In genomic region chr2:3692833-3693232, GRCm38 (mm10) we compare ENCODE assay signal across 29 mouse cellular contexts.
"Had no signal": no experiment of that assay in that cellular context is flagged by ENCODE, and none has a peak within 500 bp of the region (broad histone marks: within the 10 kb centered on the region; RNA-seq: fewer than 3 reads in every experiment).

No protein-coding gene starts in this region.

- H3K4me1 ChIP-seq: embryonic facial prominence, embryonic 10.5 days; embryonic facial prominence, embryonic 12.5 days; embryonic facial prominence, embryonic 15.5 days; forebrain, embryonic 12.5 days; forebrain, embryonic 13.5 days; forebrain, embryonic 15.5 days; heart, embryonic 10.5 days had no signal

- H3K4me3 ChIP-seq: embryonic facial prominence, embryonic 10.5 days; embryonic facial prominence, embryonic 12.5 days; embryonic facial prominence, embryonic 13.5 days; embryonic facial prominence, embryonic 15.5 days; erythroblast, embryonic 14.5 days; forebrain, embryonic 10.5 days; forebrain, embryonic 12.5 days; forebrain, embryonic 13.5 days; forebrain, embryonic 15.5 days; gastrocnemius, adult 2 months; heart, adult 2 months; heart, embryonic 10.5 days had no signal

- H3K27ac ChIP-seq: embryonic facial prominence, embryonic 10.5 days; embryonic facial prominence, embryonic 12.5 days; embryonic facial prominence, embryonic 13.5 days; embryonic facial prominence, embryonic 15.5 days; forebrain, embryonic 10.5 days; forebrain, embryonic 12.5 days; forebrain, embryonic 13.5 days; forebrain, embryonic 15.5 days; gastrocnemius, adult 2 months; heart, adult 2 months; heart, embryonic 10.5 days had no signal

- H3K36me3 ChIP-seq: embryonic facial prominence, embryonic 10.5 days; embryonic facial prominence, embryonic 12.5 days; embryonic facial prominence, embryonic 13.5 days; embryonic facial prominence, embryonic 15.5 days; forebrain, embryonic 10.5 days; forebrain, embryonic 12.5 days; forebrain, embryonic 15.5 days; heart, embryonic 10.5 days had no signal

- ATAC-seq: forebrain, embryonic 13.5 days; forebrain, embryonic 14.5 days; forebrain, embryonic 15.5 days; forebrain, embryonic 16.5 days had no signal

- H3K4me2 ChIP-seq: embryonic facial prominence, embryonic 12.5 days; embryonic facial prominence, embryonic 13.5 days; embryonic facial prominence, embryonic 15.5 days; forebrain, embryonic 12.5 days; forebrain, embryonic 13.5 days; forebrain, embryonic 15.5 days; heart, embryonic 11.5 days had no signal

- H3K9me3 ChIP-seq: embryonic facial prominence, embryonic 10.5 days; embryonic facial prominence, embryonic 12.5 days; embryonic facial prominence, embryonic 13.5 days; embryonic facial prominence, embryonic 15.5 days; forebrain, embryonic 10.5 days; forebrain, embryonic 12.5 days; forebrain, embryonic 13.5 days; forebrain, embryonic 15.5 days; heart, embryonic 10.5 days had no signal

- DNase-seq: cerebellum, adult 8-10 months; cerebellum, adult 9-10 months; cerebellum, adult 9-11 months; cerebellum, postnatal 10 days; cerebellum, postnatal 14 days; cerebellum, postnatal 25 days; cerebellum, postnatal 36 days; embryo, embryonic 11 days; gastrocnemius, adult 2 months; gastrocnemius, postnatal 10 days; gastrocnemius, postnatal 14 days; gastrocnemius, postnatal 25 days; gastrocnemius, postnatal 36 days; heart, adult 11 months; heart, adult 18-20 months; heart, adult 2 months had no signal

- H3K27me3 ChIP-seq: embryonic facial prominence, embryonic 12.5 days; embryonic facial prominence, embryonic 13.5 days; embryonic facial prominence, embryonic 15.5 days; forebrain, embryonic 12.5 days; forebrain, embryonic 13.5 days; forebrain, embryonic 15.5 days had no signal

- H3K9ac ChIP-seq: embryonic facial prominence, embryonic 12.5 days; embryonic facial prominence, embryonic 13.5 days; embryonic facial prominence, embryonic 15.5 days; forebrain, embryonic 12.5 days; forebrain, embryonic 13.5 days; forebrain, embryonic 15.5 days had no signal
